Mouse (Mus musculus) telencephalon, adult 2 months (tissue): ENCODE results near the gene Adra2b.

ENCODE experiments used
- DNase-seq: peaks from one replicate; pipeline ENCODE4 v3.0.0-alpha.2; 2011; ENCODE audit warnings: low read depth, low spot score

Gene Adra2b

GRCm38 (mm10) chr2:127383881-127384280, 20.9 kb downstream of the Adra2b start:
- no peak for DNase-seq

- no peak for DNase-seq
Observed at GRCm38 (mm10) chr2:127387521-127387920, 24.5 kb downstream of the Adra2b start.

- no peak for DNase-seq
Observed at GRCm38 (mm10) chr2:127390352-127390751, 27.3 kb downstream of the Adra2b start.

GRCm38 (mm10) chr2:127390846-127391245, 27.8 kb downstream of the Adra2b start:
- no peak for DNase-seq

GRCm38 (mm10) chr2:127391323-127391722, 28.3 kb downstream of the Adra2b start:
- DNase-seq = no peak

GRCm38 (mm10) chr2:127394606-127395161, 31.7 kb downstream of the Adra2b start:
- DNase-seq = no peak

GRCm38 (mm10) chr2:127398738-127399137, 35.7 kb downstream of the Adra2b start:
- DNase-seq = no peak

- no peak for DNase-seq
Observed at GRCm38 (mm10) chr2:127411126-127411525, 48.1 kb downstream of the Adra2b start.

GRCm38 (mm10) chr2:127415806-127416205, 52.8 kb downstream of the Adra2b start:
- DNase-seq = no peak

- no peak for DNase-seq
Observed at GRCm38 (mm10) chr2:127416706-127417105, 53.7 kb downstream of the Adra2b start.
